Mouse (Mus musculus) intestine, embryonic 14.5 days (tissue): ENCODE data around the gene Sh2d2a. TPM values are rescaled to one million over a fixed set of nuclear protein-coding genes. Genes with fewer than 3 reads are reported as not detected.
A peak's percentile ranks its signal among the peaks of the same experiment; 100 is the strongest.
"Not testable (repeated sequence)": the region's sequence is repeated elsewhere in the genome, so short reads cannot be mapped to it uniquely, and the experiment has no call there.

Source experiments
- ATAC-seq: fragments of 200-750 bp; cut with Nextera tagmentation; replicated peaks from 2 replicates; pipeline ENCODE4 v1.8.0; 2017; ENCODE audit warnings: low read depth, moderate number of reproducible peaks, moderate TSS enrichment, moderate library complexity; ENCODE audit not compliant: low FRiP score, low TSS enrichment
- DNase-seq: peaks from one replicate; pipeline ENCODE4 v3.0.0-alpha.2; 2018; ENCODE audit warnings: low spot score
- H3K27ac ChIP-seq: fragments of 300-500 bp; sonication (generic); 2 replicates; pipeline ENCODE4 v1.5.1; 2014; ENCODE audit warnings: low read depth, mild to moderate bottlenecking, control low read depth
- H3K27me3 ChIP-seq: fragments of 300-500 bp; sonication (generic); replicated peaks from 2 replicates; pipeline ENCODE4 v1.6.1; 2014; ENCODE audit warnings: low read length, control low read depth; ENCODE audit not compliant: control insufficient read depth, insufficient read depth
- H3K36me3 ChIP-seq: fragments of 300-500 bp; sonication (generic); 2 replicates; pipeline ENCODE4 v1.6.1; 2014; ENCODE audit warnings: low read length, control low read depth; ENCODE audit not compliant: control insufficient read depth, insufficient read depth
- H3K4me1 ChIP-seq: fragments of 300-500 bp; sonication (generic); replicated peaks from 2 replicates; pipeline ENCODE4 v1.6.1; 2014; ENCODE audit warnings: low read length, control low read depth, mixed read lengths; ENCODE audit not compliant: control insufficient read depth, insufficient read depth
- H3K4me2 ChIP-seq: fragments of 300-500 bp; sonication (generic); 2 replicates; pipeline ENCODE4 v1.6.1; 2014; ENCODE audit warnings: low read length
- H3K4me3 ChIP-seq: fragments of 300-500 bp; sonication (generic); 2 replicates; pipeline ENCODE4 v1.5.1; 2014; ENCODE audit warnings: low read depth, low read length, control low read depth, mixed read lengths
- H3K9ac ChIP-seq: fragments of 300-500 bp; sonication (generic); 2 replicates; pipeline ENCODE4 v1.6.1; 2014; ENCODE audit warnings: mild to moderate bottlenecking, low read length
- H3K9me3 ChIP-seq: fragments of 300-500 bp; sonication (generic); 2 replicates; pipeline ENCODE4 v1.6.1; 2016; ENCODE audit warnings: low read length, control low read depth; ENCODE audit not compliant: control insufficient read depth
- WGBS: fragments of 180-500 bp; shearing (Covaris S2); extraction: QIAGEN DNeasy Blood & Tissue Kit; methylation state at CpG from one replicate; pipeline ENCODE4 v1.1.7; 2014; 5-methylcytosine and 5-hydroxymethylcytosine counted together
- polyA plus RNA-seq: library from polyadenylated mRNA; unstranded; fragments of >200 nt; fragmentation: Nextera tagmentation; extraction: Ambion mirVana; gene quantifications from 2 replicates; pipeline ENCODE4 v1.2.1, GENCODE M21; 2014

Gene Sh2d2a
- polyA plus RNA-seq, 1 experiment from 2014 or later = 0.28 TPM

- Histone ChIP-seq H3K9ac (no peak overlapping the region), H3K36me3 (no peaks in the 10 kb centered on the region), H3K27ac (no peak overlapping the region), H3K4me3 (no peak overlapping the region), H3K4me1 (no peaks in the 10 kb centered on the region), H3K27me3 (no peaks in the 10 kb centered on the region), H3K4me2 (no peak overlapping the region), H3K9me3 (no peaks in the 10 kb centered on the region)
- DNase-seq = no peak
- no peak for ATAC-seq
- WGBS = 78% methylated on average over 4 of the region's 4 CpGs
Observed at GRCm38 (mm10) chr3:87844981-87845380, 1.6 kb upstream of the Sh2d2a start.

- no peak overlapping the region for H3K27ac ChIP-seq
- H3K4me3 ChIP-seq = no peak overlapping the region
- 69% methylated on average over 4 of the region's 4 CpGs for WGBS
- no peaks in the 10 kb centered on the region for H3K27me3 ChIP-seq
- no peaks in the 10 kb centered on the region for H3K4me1 ChIP-seq
- H3K36me3 ChIP-seq = no peaks in the 10 kb centered on the region
- H3K9ac ChIP-seq = no peak overlapping the region
- ATAC-seq (no peak), DNase-seq (no peak)
- no peak overlapping the region for H3K4me2 ChIP-seq
- no peaks in the 10 kb centered on the region for H3K9me3 ChIP-seq
Observed at GRCm38 (mm10) chr3:87846186-87846585, 369 bp upstream of the Sh2d2a start.

- Histone ChIP-seq H3K27ac (no peak overlapping the region), H3K36me3 (no peaks in the 10 kb centered on the region), H3K4me2 (no peak overlapping the region), H3K9me3 (no peaks in the 10 kb centered on the region), H3K27me3 (no peaks in the 10 kb centered on the region), H3K9ac (no peak overlapping the region), H3K4me1 (no peaks in the 10 kb centered on the region), H3K4me3 (no peak overlapping the region)
- ATAC-seq = no peak
- no peak for DNase-seq
- 80% methylated on average over 5 of the region's 5 CpGs for WGBS
Observed at GRCm38 (mm10) chr3:87847680-87848079, 1.1 kb downstream of the Sh2d2a start.

- 82% methylated on average over 14 of the region's 14 CpGs for WGBS
- H3K9ac ChIP-seq = no peak overlapping the region
- H3K27ac ChIP-seq = no peak overlapping the region
- H3K36me3 ChIP-seq = no peaks in the 10 kb centered on the region
- H3K4me2 ChIP-seq = no peak overlapping the region
- no peak for DNase-seq
- H3K9me3 ChIP-seq = no peaks in the 10 kb centered on the region
- no peak for ATAC-seq
- H3K4me1 ChIP-seq = no peaks in the 10 kb centered on the region
- no peaks in the 10 kb centered on the region for H3K27me3 ChIP-seq
- no peak overlapping the region for H3K4me3 ChIP-seq
Observed at GRCm38 (mm10) chr3:87849117-87849516, 2.6 kb downstream of the Sh2d2a start.

- WGBS = 41% methylated on average over 7 of the region's 7 CpGs
- H3K9me3 ChIP-seq = no peaks in the 10 kb centered on the region
- H3K27ac ChIP-seq = no peak overlapping the region
- H3K4me2 ChIP-seq = no peak overlapping the region
- DNase-seq (no peak), ATAC-seq (no peak)
- H3K9ac ChIP-seq = no peak overlapping the region
- no peaks in the 10 kb centered on the region for H3K4me1 ChIP-seq
- H3K36me3 ChIP-seq = peaks cover 33% of the 10 kb centered on the region
- no peak overlapping the region for H3K4me3 ChIP-seq
- H3K27me3 ChIP-seq = no peaks in the 10 kb centered on the region
Observed at GRCm38 (mm10) chr3:87854795-87855568, 8.4 kb downstream of the Sh2d2a start.

- WGBS = 85% methylated on average over 8 of the region's 8 CpGs
- Histone ChIP-seq H3K4me1 (no peaks in the 10 kb centered on the region), H3K27ac (no peak overlapping the region), H3K4me3 (no peak overlapping the region), H3K36me3 (peaks cover 39% of the 10 kb centered on the region), H3K9ac (no peak overlapping the region), H3K9me3 (no peaks in the 10 kb centered on the region), H3K27me3 (no peaks in the 10 kb centered on the region), H3K4me2 (no peak overlapping the region)
- no peak for ATAC-seq
- no peak for DNase-seq
Observed at GRCm38 (mm10) chr3:87855936-87856335, 9.4 kb downstream of the Sh2d2a start.

- DNase-seq = no peak
- H3K4me3 ChIP-seq = no peak overlapping the region
- no peak overlapping the region for H3K27ac ChIP-seq
- no peaks in the 10 kb centered on the region for H3K27me3 ChIP-seq
- WGBS = 95% methylated on average over 8 of the region's 8 CpGs
- H3K4me2 ChIP-seq = no peak overlapping the region
- H3K4me1 ChIP-seq = no peaks in the 10 kb centered on the region
- H3K9me3 ChIP-seq = no peaks in the 10 kb centered on the region
- H3K36me3 ChIP-seq = peaks cover 54% of the 10 kb centered on the region
- no peak for ATAC-seq
- H3K9ac ChIP-seq = no peak overlapping the region
Observed at GRCm38 (mm10) chr3:87857666-87858065, 11.1 kb downstream of the Sh2d2a start.

- Histone ChIP-seq H3K4me1 (no peaks in the 10 kb centered on the region), H3K4me2 (no peak overlapping the region), H3K9me3 (no peaks in the 10 kb centered on the region), H3K27ac (no peak overlapping the region), H3K27me3 (no peaks in the 10 kb centered on the region), H3K36me3 (peaks cover 69% of the 10 kb centered on the region), H3K4me3 (no peak overlapping the region), H3K9ac (no peak overlapping the region)
- peak; percentile 75 for DNase-seq
- 0 out of 2 replicates have a peak, but pooled peaks have one; percentile 17 for ATAC-seq
- WGBS = 27% methylated on average over 3 of the region's 3 CpGs
Observed at GRCm38 (mm10) chr3:87859813-87860212, 13.3 kb downstream of the Sh2d2a start.

- H3K4me3 ChIP-seq, H3K9ac ChIP-seq, H3K27me3 ChIP-seq, H3K27ac ChIP-seq, H3K9me3 ChIP-seq, H3K4me1 ChIP-seq, DNase-seq, H3K4me2 ChIP-seq, ATAC-seq: not testable (repeated sequence)
- 89% methylated on average over 4 of the region's 4 CpGs for WGBS
- peaks cover 87% of the 10 kb centered on the region for H3K36me3 ChIP-seq
Observed at GRCm38 (mm10) chr3:87864111-87864510, 17.6 kb downstream of the Sh2d2a start.
